Mouse (Mus musculus): Measurements from ENCODE around the gene Lmf1. TPM values are rescaled to one million over a fixed set of nuclear protein-coding genes. Genes with fewer than 3 reads are reported as not detected.

Lmf1 gene
- total RNA-seq, 2 experiments from 2014 or later: 27.4 to 33.8 TPM

- DNase-seq: no peak
- intact Hi-C loops (cut with DNase I): no loop called here
Measured at GRCm38 (mm10) chr17:25681636-25682035, 102.8 kb downstream of the Lmf1 start.

GRCm38 (mm10) chr17:25686323-25686722 is 107.4 kb downstream of the Lmf1 start:
- no peak for DNase-seq
- intact Hi-C loops (cut with DNase I): no loop called here

GRCm38 (mm10) chr17:25688922-25689321 is 110.0 kb downstream of the Lmf1 start:
- intact Hi-C loops (cut with DNase I): no loop called here
- DNase-seq: no peak

- intact Hi-C loops (cut with DNase I): loop anchor here (10.0 kb wide), 2 partner anchors 191 to 361 kb away; no protein-coding TSS in a partner anchor
- no peak for DNase-seq
Measured at GRCm38 (mm10) chr17:25696263-25696662, 117.4 kb downstream of the Lmf1 start.

- peak; percentile 75 to 78 for DNase-seq
- intact Hi-C loops (cut with DNase I): loop anchor here (1.0 to 10.0 kb wide), 5 partner anchors 130 to 364 kb away; no protein-coding TSS in a partner anchor
Measured at GRCm38 (mm10) chr17:25698446-25698845, 119.6 kb downstream of the Lmf1 start.

GRCm38 (mm10) chr17:25700863-25701496 is 122.1 kb downstream of the Lmf1 start:
- intact Hi-C loops (cut with DNase I): no loop called here
- DNase-seq: no peak

GRCm38 (mm10) chr17:25709994-25710393 is 131.1 kb downstream of the Lmf1 start:
- DNase-seq: no peak
- intact Hi-C loops (cut with DNase I): no loop called here

GRCm38 (mm10) chr17:25711136-25711535 is 132.3 kb downstream of the Lmf1 start:
- no peak for DNase-seq
- intact Hi-C loops (cut with DNase I): no loop called here

Other genes with a start within 250 kb of the Lmf1 start
- gene Tpsab1, start 233.5 kb upstream of the Lmf1 start, total RNA-seq (2021): under 1 TPM; 0.70 to 0.86 TPM
- gene Tpsb2, start 212.8 kb upstream of the Lmf1 start, total RNA-seq (2021): 1 to 10 TPM; 1.8 to 2.2 TPM
- gene Tpsg1, start 209.8 kb upstream of the Lmf1 start, total RNA-seq (2021): under 1 TPM in 1 of 2 experiments, not detected in 1; 0.30 TPM
- gene Cacna1h, start 145.3 kb upstream of the Lmf1 start, total RNA-seq (2021): 1 to 10 TPM; 5.4 to 6.5 TPM
- gene Tekt4, start 124.5 kb upstream of the Lmf1 start, total RNA-seq (2021): under 1 TPM in 1 of 2 experiments, not detected in 1; 0.47 TPM
- gene Sstr5, start 81.8 kb upstream of the Lmf1 start, total RNA-seq (2021): not detected
- under 1 TPM; 0.33 to 0.49 TPM for gene Sox8, start 8.4 kb upstream of the Lmf1 start, total RNA-seq (2021)
- gene Gng13, start 138.1 kb downstream of the Lmf1 start, total RNA-seq (2021): under 1 TPM; 0.98 to 1.00 TPM
- gene Chtf18, start 148.3 kb downstream of the Lmf1 start, total RNA-seq (2021): 1 to 10 TPM; 1.0 to 2.1 TPM
- 1 to 10 TPM; 3.7 to 5.1 TPM for gene Rpusd1, start 148.6 kb downstream of the Lmf1 start, total RNA-seq (2021)
- not detected for gene Mslnl, start 157.0 kb downstream of the Lmf1 start, total RNA-seq (2021)
- gene Msln, start 175.3 kb downstream of the Lmf1 start, total RNA-seq (2021): 10 to 100 TPM; 16.1 to 22.2 TPM
- 10 to 100 TPM; 40.9 to 44.8 TPM for gene Narfl, start 194.7 kb downstream of the Lmf1 start, total RNA-seq (2021)
- 10 to 100 TPM; 10.7 to 11.4 TPM for gene Haghl, start 206.6 kb downstream of the Lmf1 start, total RNA-seq (2021)
- gene Ccdc78, start 207.5 kb downstream of the Lmf1 start, total RNA-seq (2021): not detected
- 10 to 100 TPM; 39.2 to 39.7 TPM for gene Fam173a, start 213.8 kb downstream of the Lmf1 start, total RNA-seq (2021)
- under 1 TPM in 1 of 2 experiments, not detected in 1; 0.46 TPM for gene AC134908.4, start 216.6 kb downstream of the Lmf1 start, total RNA-seq (2021)
- gene Metrn, start 218.1 kb downstream of the Lmf1 start, total RNA-seq (2021): 10 to 100 TPM; 64.3 to 72.0 TPM
- gene Fbxl16, start 230.0 kb downstream of the Lmf1 start, total RNA-seq (2021): 1 to 10 TPM; 1.2 to 1.5 TPM
- gene Wdr24, start 244.5 kb downstream of the Lmf1 start, total RNA-seq (2021): 10 to 100 TPM; 10.5 to 11.4 TPM
- gene Jmjd8, start 249.8 kb downstream of the Lmf1 start, total RNA-seq (2021): 10 to 100 TPM; 30.8 to 35.3 TPM

All from heart, postnatal 36 days (tissue).